Mouse (Mus musculus) forebrain, embryonic 16.5 days (tissue): ENCODE measurements at regions not wholly inside any gene's neighbourhood (a gene's known extent, or its start where the extent isn't known, plus 50 kb on each side); places are given as distances from the start of the nearest gene placed in this dataset.

Experiments used
- ATAC-seq: fragments of 200-750 bp; cut with Nextera tagmentation; 2 replicates; pipeline ENCODE4 v1.8.0; 2017; ENCODE audit warnings: mild to moderate bottlenecking, moderate library complexity
- H3K27ac ChIP-seq: fragments of 300-500 bp; sonication (generic); 2 replicates; pipeline ENCODE4 v1.5.1; 2014; ENCODE audit warnings: low read length, control low read depth
- H3K27me3 ChIP-seq: fragments of 300-500 bp; sonication (generic); replicated peaks from 2 replicates; pipeline ENCODE4 v1.6.1; 2014; ENCODE audit warnings: low read length; ENCODE audit not compliant: control insufficient read depth, insufficient read depth
- H3K36me3 ChIP-seq: fragments of 300-500 bp; sonication (generic); 2 replicates; pipeline ENCODE4 v1.6.1; 2014; ENCODE audit not compliant: control insufficient read depth, insufficient read depth
- H3K4me1 ChIP-seq: fragments of 300-500 bp; sonication (generic); replicated peaks from 2 replicates; pipeline ENCODE4 v1.6.1; 2014; ENCODE audit warnings: low read length; ENCODE audit not compliant: control insufficient read depth, insufficient read depth
- H3K4me2 ChIP-seq: fragments of 300-500 bp; sonication (generic); 2 replicates; pipeline ENCODE4 v1.6.1; 2014; ENCODE audit warnings: mild to moderate bottlenecking, low read length, control low read depth
- H3K4me3 ChIP-seq: fragments of 300-500 bp; sonication (generic); replicated peaks from 2 replicates; pipeline ENCODE4 v1.5.1; 2014; ENCODE audit warnings: mild to moderate bottlenecking, low read length, control low read depth
- H3K9ac ChIP-seq: fragments of 300-500 bp; sonication (generic); replicated peaks from 2 replicates; pipeline ENCODE4 v1.6.1; 2014; ENCODE audit warnings: low read depth, low read length, control low read depth
- H3K9me3 ChIP-seq: fragments of 300-500 bp; sonication (generic); 2 replicates; pipeline ENCODE4 v1.6.1; 2016; ENCODE audit warnings: low read length; ENCODE audit not compliant: control insufficient read depth
- WGBS: fragments of 180-500 bp; shearing (Covaris S2); extraction: QIAGEN DNeasy Blood & Tissue Kit; methylation state at CpG from one replicate; pipeline ENCODE4 v1.1.7; 2014; 5-methylcytosine and 5-hydroxymethylcytosine counted together

DNA sequence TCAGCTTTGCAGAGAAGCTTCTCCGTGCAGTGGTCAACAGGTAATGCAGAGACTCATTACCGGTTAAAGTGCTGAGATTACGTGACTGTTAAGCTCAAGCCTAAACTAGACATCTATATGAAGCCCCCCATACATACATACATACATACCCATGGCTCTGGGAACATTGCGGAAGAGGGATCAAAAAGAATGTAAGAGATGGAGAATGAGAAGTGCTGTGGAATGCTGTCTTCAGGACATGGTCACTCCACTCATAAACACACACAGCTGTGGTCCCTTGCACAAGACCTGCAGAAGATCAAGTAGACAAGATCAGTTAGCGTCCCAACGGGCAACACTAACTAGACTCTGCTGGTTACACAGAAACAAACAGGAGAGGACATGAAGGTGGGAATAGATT lies 265.2 kb downstream of the Rps15a start:
- WGBS, result 96% methylated on average over 6 of the region's 6 CpGs
- H3K36me3 ChIP-seq, result no peaks in the 10 kb centered on the region
- no peaks in the 10 kb centered on the region for H3K4me1 ChIP-seq
- no peaks in the 10 kb centered on the region for H3K9me3 ChIP-seq
- H3K4me2 ChIP-seq, result no peak overlapping the region
- H3K4me3 ChIP-seq, result no peak overlapping the region
- no peak for ATAC-seq
- no peaks in the 10 kb centered on the region for H3K27me3 ChIP-seq
- no peak overlapping the region for H3K9ac ChIP-seq
- H3K27ac ChIP-seq, result no peak overlapping the region

- WGBS, result 94% methylated on average over 5 of the region's 5 CpGs
- Histone ChIP-seq H3K36me3 (no peaks in the 10 kb centered on the region), H3K27me3 (no peaks in the 10 kb centered on the region), H3K9me3 (no peaks in the 10 kb centered on the region), H3K4me3 (no peak overlapping the region), H3K9ac (no peak overlapping the region), H3K4me2 (no peak overlapping the region), H3K4me1 (no peaks in the 10 kb centered on the region), H3K27ac (no peak overlapping the region)
- no peak for ATAC-seq
Measured at GRCm38 (mm10) chr7:117846041-117846440, 269.9 kb downstream of the Rps15a start.

DNA sequence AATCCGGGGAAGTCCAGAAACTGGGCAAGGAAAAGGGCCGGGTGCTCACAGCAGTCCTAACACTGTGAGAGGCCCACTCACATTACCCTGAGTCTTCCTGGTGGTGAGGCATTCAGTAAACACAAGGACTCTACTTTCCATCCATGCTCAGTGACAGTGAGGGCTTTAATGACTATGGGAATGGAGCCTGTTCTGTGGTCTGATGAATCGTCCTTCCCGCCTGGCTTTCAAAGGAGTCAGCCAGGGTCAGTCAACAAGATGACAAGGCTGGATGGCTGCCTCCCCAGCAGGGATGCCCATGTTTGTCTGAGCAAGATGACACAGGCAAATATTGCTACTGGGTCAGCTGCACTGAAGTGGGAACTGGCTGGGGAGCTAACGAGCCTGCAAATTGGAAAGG lies 273.2 kb downstream of the Rps15a start:
- no peaks in the 10 kb centered on the region for H3K4me1 ChIP-seq
- H3K9ac ChIP-seq, result no peak overlapping the region
- H3K27ac ChIP-seq, result no peak overlapping the region
- no peak overlapping the region for H3K4me3 ChIP-seq
- no peaks in the 10 kb centered on the region for H3K36me3 ChIP-seq
- no peaks in the 10 kb centered on the region for H3K9me3 ChIP-seq
- H3K27me3 ChIP-seq, result no peaks in the 10 kb centered on the region
- H3K4me2 ChIP-seq, result no peak overlapping the region
- 34% methylated on average over 5 of the region's 5 CpGs for WGBS
- no peak for ATAC-seq

GRCm38 (mm10) chr7:117795035-117795434 lies 321.0 kb downstream of the Rps15a start:
- WGBS, result 26% methylated on average over 3 of the region's 3 CpGs
- no peak overlapping the region for H3K4me2 ChIP-seq
- no peaks in the 10 kb centered on the region for H3K27me3 ChIP-seq
- no peaks in the 10 kb centered on the region for H3K4me1 ChIP-seq
- no peak overlapping the region for H3K4me3 ChIP-seq
- H3K36me3 ChIP-seq, result no peaks in the 10 kb centered on the region
- H3K9ac ChIP-seq, result no peak overlapping the region
- ATAC-seq, result no peak
- no peak overlapping the region for H3K27ac ChIP-seq
- H3K9me3 ChIP-seq, result no peaks in the 10 kb centered on the region

GRCm38 (mm10) chr7:117793991-117794390 lies 322.0 kb downstream of the Rps15a start:
- Histone ChIP-seq H3K4me3 (no peak overlapping the region), H3K27me3 (no peaks in the 10 kb centered on the region), H3K36me3 (no peaks in the 10 kb centered on the region), H3K27ac (no peak overlapping the region), H3K9me3 (no peaks in the 10 kb centered on the region), H3K4me2 (no peak overlapping the region), H3K9ac (no peak overlapping the region), H3K4me1 (no peaks in the 10 kb centered on the region)
- 66% methylated on average over 6 of the region's 6 CpGs for WGBS
- no peak for ATAC-seq

- no peak for ATAC-seq
- no peak overlapping the region for H3K4me3 ChIP-seq
- WGBS, result 64% methylated on average over 4 of the region's 4 CpGs
Measured at GRCm38 (mm10) chr7:117792456-117792855, 323.5 kb downstream of the Rps15a start.

GRCm38 (mm10) chr7:117778996-117779395 lies 337.0 kb downstream of the Rps15a start:
- WGBS, result 87% methylated on average over 4 of the region's 4 CpGs
- ATAC-seq, result no peak
- no peak overlapping the region for H3K4me2 ChIP-seq

More at GRCm38 (mm10) chr7:117792456-117792855, 323.5 kb downstream of the Rps15a start:
- H3K4me2 ChIP-seq, result no peak overlapping the region
- H3K4me1 ChIP-seq, result no peaks in the 10 kb centered on the region
- no peak overlapping the region for H3K27ac ChIP-seq
- H3K9me3 ChIP-seq, result no peaks in the 10 kb centered on the region
- H3K27me3 ChIP-seq, result no peaks in the 10 kb centered on the region
- H3K36me3 ChIP-seq, result no peaks in the 10 kb centered on the region
- H3K9ac ChIP-seq, result no peak overlapping the region

GRCm38 (mm10) chr7:117777921-117778320 lies 338.1 kb downstream of the Rps15a start:
- 97% methylated on average over 2 of the region's 2 CpGs for WGBS
- H3K4me3 ChIP-seq, result no peak overlapping the region
- no peaks in the 10 kb centered on the region for H3K27me3 ChIP-seq
- no peaks in the 10 kb centered on the region for H3K4me1 ChIP-seq
- H3K36me3 ChIP-seq, result no peaks in the 10 kb centered on the region
- no peak overlapping the region for H3K9ac ChIP-seq
- H3K9me3 ChIP-seq, result no peaks in the 10 kb centered on the region
- no peak overlapping the region for H3K27ac ChIP-seq
- no peak for ATAC-seq
- H3K4me2 ChIP-seq, result no peak overlapping the region

More at GRCm38 (mm10) chr7:117778996-117779395, 337.0 kb downstream of the Rps15a start:
- no peaks in the 10 kb centered on the region for H3K4me1 ChIP-seq
- no peak overlapping the region for H3K4me3 ChIP-seq
- no peaks in the 10 kb centered on the region for H3K36me3 ChIP-seq
- H3K27me3 ChIP-seq, result no peaks in the 10 kb centered on the region
- no peak overlapping the region for H3K27ac ChIP-seq
- H3K9me3 ChIP-seq, result no peaks in the 10 kb centered on the region
- H3K9ac ChIP-seq, result no peak overlapping the region

DNA sequence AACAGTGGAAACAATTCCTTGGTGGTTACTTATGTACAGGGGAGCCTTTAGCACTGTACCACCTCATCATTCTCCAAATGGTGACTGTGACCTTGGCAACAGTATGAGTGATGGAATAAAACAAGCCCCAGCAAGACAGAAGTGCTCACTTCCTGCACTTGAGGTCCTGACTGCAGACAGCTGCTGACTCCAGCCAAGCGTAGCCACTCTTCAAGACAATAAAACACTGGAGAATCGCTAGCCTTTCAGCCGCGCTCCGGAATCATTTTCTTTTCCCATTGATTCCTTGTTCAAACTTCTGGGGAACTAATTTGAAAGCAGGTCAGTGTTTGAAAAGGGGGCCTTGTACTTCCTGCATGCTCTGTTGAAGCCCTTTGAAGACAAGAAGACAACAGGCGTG lies 344.2 kb downstream of the Rps15a start:
- no peak overlapping the region for H3K4me2 ChIP-seq
- H3K27me3 ChIP-seq, result no peaks in the 10 kb centered on the region
- no peaks in the 10 kb centered on the region for H3K9me3 ChIP-seq
- no peaks in the 10 kb centered on the region for H3K36me3 ChIP-seq
- no peak overlapping the region for H3K9ac ChIP-seq
- H3K27ac ChIP-seq, result no peak overlapping the region
- H3K4me1 ChIP-seq, result peaks cover 4% of the 10 kb centered on the region; the same call in 1 of the 2 replicates
- H3K4me3 ChIP-seq, result no peak overlapping the region
- 50% methylated on average over 6 of the region's 6 CpGs for WGBS
- no peak for ATAC-seq

GRCm38 (mm10) chr7:117759506-117759905 lies 356.5 kb downstream of the Rps15a start:
- Histone ChIP-seq H3K4me1 (no peaks in the 10 kb centered on the region), H3K9me3 (no peaks in the 10 kb centered on the region), H3K36me3 (no peaks in the 10 kb centered on the region), H3K27ac (no peak overlapping the region), H3K4me2 (no peak overlapping the region), H3K27me3 (no peaks in the 10 kb centered on the region), H3K4me3 (no peak overlapping the region), H3K9ac (no peak overlapping the region)
- ATAC-seq, result no peak
- 41% methylated on average over 1 of the region's 1 CpGs for WGBS
